Mouse (Mus musculus) Patski (cell line): ENCODE results near the gene Tmem178b. TPM values are rescaled to one million over a fixed set of nuclear protein-coding genes. Genes with fewer than 3 reads are reported as not detected.

Source experiments
- ATAC-seq: fragments of 100-300 bp; one replicate; pipeline ENCODE4 v1.8.0; 2021
- CTCF ChIA-PET: fragments of 350-600 bp; sonication (Branson Sonifier 250); formaldehyde crosslinking; loops from one replicate; lab custom pipeline; 2022; ENCODE audit warnings: inconsistent platforms; lab: Charles Lee
- POLR2A ChIA-PET: fragments of 350-600 bp; sonication (Branson Sonifier 250); formaldehyde crosslinking; loops from one replicate; lab custom pipeline; 2022; ENCODE audit warnings: antibody characterized with exemption, inconsistent platforms; lab: Charles Lee
- DNase-seq: peaks from one replicate; pipeline ENCODE4 v3.0.0-alpha.2; 2011; ENCODE audit warnings: low read depth, low spot score
- H3K27me3 ChIP-seq: fragments of 371-371 bp; one replicate; pipeline ENCODE4 v1.5.1; 2021
- CTCF ChIP-seq: fragments of 100-300 bp; IDR thresholded peaks from one replicate; pipeline ENCODE4 v1.5.1; 2021
- in situ Hi-C: fragments of 300-500 bp; cut with MboI; formaldehyde crosslinking; loops from 3 replicates; pipeline ENCODE4 v1.11.1; 2018; ENCODE audit warnings: low pct_unique_long_range_greater_than_20kb, mixed read lengths
- polyA plus RNA-seq: library from polyadenylated mRNA; unstranded; gene quantifications from one replicate; pipeline ENCODE4 v1.2.3, GENCODE M21; 2021

Tmem178b gene
- polyA plus RNA-seq, 1 experiment from 2014 or later, result not detected

- in situ Hi-C loops, result no loop called here
Observed at GRCm38 (mm10) chr6:40061327-40062189, 188.5 kb downstream of the Tmem178b start.

GRCm38 (mm10) chr6:40062190-40062501 is 189.1 kb downstream of the Tmem178b start:
- CTCF ChIA-PET, result no interaction called here
- in situ Hi-C loops, result no loop called here
- DNase-seq, result no peak
- H3K27me3 ChIP-seq, result peaks cover under 1% of the 10 kb centered on the region
- POLR2A ChIA-PET, result no interaction called here
- TF ChIP-seq CTCF, result no peak
- no peak for ATAC-seq

More at GRCm38 (mm10) chr6:40061327-40062189, 188.5 kb downstream of the Tmem178b start:
- ATAC-seq (no peak), DNase-seq (no peak)
- ChIA-PET CTCF (no interaction called here), POLR2A (no interaction called here)
- no peak for TF ChIP-seq CTCF
- H3K27me3 ChIP-seq, result peaks cover 6% of the 10 kb centered on the region

GRCm38 (mm10) chr6:40063438-40063837 is 190.4 kb downstream of the Tmem178b start:
- no peaks in the 10 kb centered on the region for H3K27me3 ChIP-seq
- no peak for TF ChIP-seq CTCF
- in situ Hi-C loops, result no loop called here
- ChIA-PET CTCF (no interaction called here), POLR2A (no interaction called here)
- no peak for DNase-seq
- no peak for ATAC-seq

DNA sequence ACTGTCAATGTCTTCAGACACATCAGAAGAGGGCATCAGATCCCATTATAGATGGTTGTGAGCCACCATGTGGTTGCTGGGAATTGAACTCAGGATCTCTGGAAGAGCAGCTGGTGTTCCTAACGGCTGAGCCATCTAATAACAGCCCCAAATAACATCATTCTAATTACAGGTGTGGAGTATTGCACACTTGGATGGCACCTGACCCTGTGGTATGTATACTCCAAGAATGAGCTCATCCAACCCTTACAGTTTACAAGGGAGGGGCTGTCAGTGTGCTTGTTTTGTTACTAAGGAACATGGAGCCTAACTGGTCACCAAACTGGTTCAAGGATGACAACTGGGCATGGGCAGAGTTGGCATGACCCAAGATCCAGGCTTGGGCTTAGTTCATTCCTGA is 190.8 kb downstream of the Tmem178b start:
- CTCF ChIA-PET, result no interaction called here
- ATAC-seq, result no peak
- POLR2A ChIA-PET, result no interaction called here
- no peaks in the 10 kb centered on the region for H3K27me3 ChIP-seq
- in situ Hi-C loops, result no loop called here
- TF ChIP-seq CTCF, result no peak
- no peak for DNase-seq

GRCm38 (mm10) chr6:40064342-40064741 is 191.3 kb downstream of the Tmem178b start:
- H3K27me3 ChIP-seq, result no peaks in the 10 kb centered on the region
- TF ChIP-seq CTCF, result no peak
- ChIA-PET CTCF (no interaction called here), POLR2A (no interaction called here)
- ATAC-seq (no peak), DNase-seq (no peak)
- in situ Hi-C loops, result no loop called here

DNA sequence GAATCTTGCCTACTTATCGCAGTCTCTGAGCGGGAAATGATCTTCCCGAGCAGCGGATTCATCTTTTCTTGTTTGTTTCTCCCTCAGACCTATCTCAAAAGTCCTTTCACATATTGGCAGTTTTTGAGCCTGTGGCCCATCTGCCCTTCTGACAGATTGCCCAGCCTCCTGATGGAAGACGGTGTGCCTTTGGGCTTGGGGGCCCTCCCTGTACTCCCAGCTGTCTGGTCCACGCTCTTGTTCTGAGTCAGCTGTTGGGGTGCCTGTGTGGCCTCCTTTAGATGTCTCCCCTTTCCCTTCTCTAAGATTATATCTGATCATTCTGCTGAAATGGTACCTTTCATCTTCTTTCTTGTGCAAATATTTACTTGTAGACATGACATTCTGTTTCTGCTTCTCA is 195.4 kb downstream of the Tmem178b start:
- CTCF ChIA-PET, result no interaction called here
- POLR2A ChIA-PET, result no interaction called here
- DNase-seq (no peak), ATAC-seq (no peak)
- in situ Hi-C loops, result no loop called here
- H3K27me3 ChIP-seq, result no peaks in the 10 kb centered on the region
- no peak for TF ChIP-seq CTCF

DNA sequence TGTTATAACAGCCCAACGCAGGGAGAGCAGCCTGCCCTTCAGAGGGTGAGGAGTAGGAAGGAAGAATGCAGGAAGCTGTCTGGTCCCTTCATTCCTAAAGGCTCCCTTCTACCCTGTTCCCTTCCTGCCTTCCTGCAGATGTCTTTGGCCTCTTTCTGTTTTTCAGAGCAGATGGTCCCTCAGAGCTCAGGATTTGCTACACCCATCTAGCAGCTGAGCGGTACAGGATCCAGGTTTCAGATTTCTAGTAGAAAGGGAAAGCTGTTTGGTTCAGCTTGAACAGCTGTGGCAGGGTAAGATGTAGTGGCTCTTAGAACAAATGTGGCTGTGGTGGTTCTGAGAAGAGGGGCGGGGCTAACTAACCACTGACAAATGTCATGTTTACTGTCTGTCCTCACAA is 197.9 kb downstream of the Tmem178b start:
- ChIA-PET POLR2A (no interaction called here), CTCF (no interaction called here)
- H3K27me3 ChIP-seq, result no peaks in the 10 kb centered on the region
- ATAC-seq (no peak), DNase-seq (no peak)
- in situ Hi-C loops, result no loop called here
- TF ChIP-seq CTCF, result no peak

GRCm38 (mm10) chr6:40076089-40076488 is 203.0 kb downstream of the Tmem178b start:
- DNase-seq (no peak), ATAC-seq (no peak)
- in situ Hi-C loops, result no loop called here
- H3K27me3 ChIP-seq, result peaks cover 10% of the 10 kb centered on the region
- ChIA-PET CTCF (no interaction called here), POLR2A (no interaction called here)
- TF ChIP-seq CTCF, result no peak

GRCm38 (mm10) chr6:40076670-40077313 is 203.7 kb downstream of the Tmem178b start:
- CTCF ChIA-PET, result no interaction called here
- TF ChIP-seq CTCF, result no peak
- DNase-seq (no peak), ATAC-seq (no peak)
- POLR2A ChIA-PET, result no interaction called here
- H3K27me3 ChIP-seq, result peaks cover 10% of the 10 kb centered on the region
- in situ Hi-C loops, result no loop called here

DNA sequence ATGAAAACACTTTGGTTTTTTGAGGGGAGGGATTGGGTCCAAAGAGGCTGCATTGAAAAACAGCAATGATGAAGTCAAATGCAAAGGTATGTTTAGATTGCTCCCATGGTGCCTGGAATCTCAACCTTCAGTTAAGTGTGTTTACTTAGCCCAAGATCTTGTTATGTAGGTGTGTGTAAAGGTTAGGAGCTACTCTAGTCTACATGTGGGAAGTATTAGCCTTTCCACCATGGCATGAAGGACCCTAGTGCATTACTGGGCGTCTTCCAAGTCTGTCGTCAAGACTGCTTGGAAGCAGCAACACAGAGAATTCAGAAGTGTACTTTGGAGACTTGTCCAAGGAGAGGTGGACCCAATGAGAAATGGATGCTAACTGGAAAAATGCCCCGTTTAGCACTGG is 205.3 kb downstream of the Tmem178b start:
- in situ Hi-C loops, result no loop called here
- CTCF ChIA-PET, result no interaction called here
- no peak for ATAC-seq

DNA sequence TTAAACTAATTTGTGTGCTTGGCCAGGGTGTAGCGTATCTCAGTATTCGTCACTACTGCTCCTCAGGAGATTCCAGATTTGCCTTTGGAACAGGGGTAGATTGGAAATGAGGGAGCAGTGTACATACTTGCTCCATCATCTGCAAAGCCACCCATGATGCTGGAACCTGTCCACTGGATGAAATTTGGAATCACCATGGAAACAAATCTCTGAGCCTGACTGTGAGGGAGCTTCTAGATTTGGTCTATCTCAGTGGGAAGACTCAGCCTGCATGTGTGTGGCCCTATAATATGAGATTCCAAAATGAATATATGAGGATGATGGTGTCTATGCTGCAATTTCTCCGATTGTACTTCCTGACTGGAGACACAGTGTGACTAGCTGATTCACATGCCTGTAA is 210.7 kb downstream of the Tmem178b start:
- no peak for DNase-seq
- no peak for TF ChIP-seq CTCF
- ChIA-PET CTCF (no interaction called here), POLR2A (no interaction called here)
- ATAC-seq, result no peak
- in situ Hi-C loops, result no loop called here
- H3K27me3 ChIP-seq, result peaks cover 14% of the 10 kb centered on the region

More for the DNA sequence above, 205.3 kb downstream of the Tmem178b start:
- H3K27me3 ChIP-seq, result peaks cover 13% of the 10 kb centered on the region
- POLR2A ChIA-PET, result no interaction called here
- no peak for TF ChIP-seq CTCF
- no peak for DNase-seq
